Mouse (Mus musculus): ENCODE results near the gene Map3k7.
A peak's percentile ranks its signal among the peaks of the same experiment; 100 is the strongest.
"Not testable (repeated sequence)": the region's sequence is repeated elsewhere in the genome, so short reads cannot be mapped to it uniquely, and the experiment has no call there.

Map3k7 gene

DNA sequence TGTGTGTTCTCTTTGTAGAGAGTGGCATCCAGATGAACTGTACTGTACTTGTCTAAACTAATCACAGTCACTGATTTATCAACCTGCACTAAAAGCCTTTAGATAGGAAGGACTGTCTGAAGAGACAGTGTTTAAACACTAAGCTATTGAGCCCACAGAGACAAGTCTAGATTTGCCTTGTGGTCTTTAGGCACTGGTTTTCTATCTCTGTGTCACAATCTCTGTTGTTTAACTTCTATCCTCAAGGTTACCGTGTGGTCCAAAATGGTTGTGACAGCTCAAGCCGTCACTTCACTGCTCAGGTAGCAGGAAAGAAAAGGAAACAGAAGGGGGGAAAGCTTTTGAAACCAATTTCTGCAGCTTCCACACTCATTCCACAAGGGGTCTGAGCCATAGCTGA, 29.5 kb downstream of the Map3k7 start:
- no peak for DNase-seq (ENCODE audit: low read depth, low spot score)

DNA sequence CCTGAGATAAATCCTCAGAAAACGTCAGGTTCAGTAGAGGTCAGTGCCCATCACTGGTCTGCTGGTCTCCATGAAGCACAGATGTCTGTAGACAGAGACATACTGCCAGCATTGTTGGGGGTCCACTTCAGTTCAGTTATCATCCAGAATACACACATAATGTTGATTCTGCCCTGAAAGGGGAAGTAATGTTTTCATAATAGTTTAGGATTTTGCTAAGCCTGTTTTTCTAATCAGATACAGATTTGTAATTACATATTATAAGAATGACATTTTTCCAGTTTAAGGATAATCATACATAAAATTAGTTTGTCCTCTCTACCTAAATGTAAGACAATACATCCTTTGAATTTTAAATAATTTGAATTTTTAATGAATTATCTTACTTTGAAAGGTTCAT, 30.0 kb downstream of the Map3k7 start:
- no peak for DNase-seq (ENCODE audit: low read depth, low spot score)

DNA sequence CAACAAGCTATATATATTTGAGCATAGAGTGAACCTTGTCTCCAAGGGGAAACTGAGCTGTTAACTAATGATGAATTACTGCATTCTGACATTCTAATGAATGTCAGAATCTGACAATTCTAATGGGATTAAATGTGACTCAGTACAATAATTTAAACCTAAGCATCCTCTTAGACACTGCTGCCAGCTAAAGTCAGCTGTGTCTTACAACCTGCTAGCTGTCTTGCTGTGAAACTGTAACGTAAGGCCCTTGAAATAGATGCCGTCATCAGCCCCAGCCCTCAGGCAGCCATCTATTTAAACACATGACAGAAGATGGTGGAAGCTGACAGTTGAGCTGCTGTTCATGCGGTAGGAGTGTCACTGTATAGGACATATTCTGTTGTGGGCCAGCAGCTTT, 37.6 kb downstream of the Map3k7 start:
- DNase-seq (ENCODE audit: low read depth, low spot score), result no peak

DNA sequence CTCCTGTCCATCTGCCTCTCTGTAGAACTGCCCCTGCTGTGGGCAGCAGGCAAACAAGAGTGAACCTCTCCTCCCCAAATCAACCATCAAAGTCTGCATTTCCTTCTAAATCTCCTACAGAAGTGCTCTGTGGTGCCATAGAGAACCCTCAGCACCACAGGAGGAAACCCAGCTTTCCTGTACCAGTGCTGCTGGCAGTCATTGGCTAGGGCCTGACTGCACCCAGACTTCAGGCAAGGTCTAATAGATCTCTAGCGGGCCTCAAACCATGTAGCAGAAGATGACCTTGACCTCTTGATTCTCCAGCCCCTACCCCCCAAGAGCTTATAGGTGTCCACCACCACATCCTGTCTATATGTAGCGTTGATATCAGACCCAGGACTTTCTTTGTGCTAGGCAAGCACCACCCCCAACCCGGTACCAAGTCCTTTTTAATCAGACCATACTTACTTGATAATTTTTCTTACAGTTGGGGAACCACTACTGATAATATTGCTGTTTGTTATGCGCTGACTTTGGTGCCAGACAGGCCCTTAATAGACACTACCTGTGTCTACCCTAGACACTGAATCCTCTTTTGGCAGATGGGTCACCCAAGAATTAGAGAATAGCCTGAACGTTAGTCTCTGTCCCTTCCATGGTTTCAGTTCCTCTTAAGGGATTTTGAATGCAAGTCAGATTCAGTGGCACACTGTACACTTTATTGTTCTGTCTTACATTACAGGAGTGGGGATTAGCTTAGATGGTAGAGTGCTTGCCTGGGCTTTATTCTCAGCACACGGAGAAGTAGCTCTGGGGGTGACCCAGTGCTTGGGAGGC, 41.1 kb downstream of the Map3k7 start:
- DNase-seq (ENCODE audit: low read depth, low spot score), result no peak

DNA sequence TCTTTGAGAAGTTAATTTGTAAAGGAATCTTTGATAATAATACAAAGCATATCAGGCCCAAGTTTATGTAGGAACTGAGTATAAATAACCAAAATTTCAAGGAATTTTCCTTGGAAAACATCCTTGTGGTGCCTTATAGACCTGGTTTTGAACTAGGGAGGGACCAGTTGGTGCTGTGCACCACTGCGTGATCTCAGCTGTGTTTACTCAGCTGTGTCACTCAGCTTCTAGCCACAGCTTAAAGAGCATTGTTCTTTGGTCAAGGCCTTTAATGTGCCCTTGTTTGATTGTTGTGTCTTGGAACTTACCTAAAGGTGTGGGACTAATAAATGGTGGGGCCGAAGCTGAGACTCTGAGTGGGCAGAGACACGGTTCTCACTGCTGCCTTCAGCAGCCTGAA, 43.3 kb downstream of the Map3k7 start:
- no peak for DNase-seq (ENCODE audit: low read depth, low spot score)

DNA sequence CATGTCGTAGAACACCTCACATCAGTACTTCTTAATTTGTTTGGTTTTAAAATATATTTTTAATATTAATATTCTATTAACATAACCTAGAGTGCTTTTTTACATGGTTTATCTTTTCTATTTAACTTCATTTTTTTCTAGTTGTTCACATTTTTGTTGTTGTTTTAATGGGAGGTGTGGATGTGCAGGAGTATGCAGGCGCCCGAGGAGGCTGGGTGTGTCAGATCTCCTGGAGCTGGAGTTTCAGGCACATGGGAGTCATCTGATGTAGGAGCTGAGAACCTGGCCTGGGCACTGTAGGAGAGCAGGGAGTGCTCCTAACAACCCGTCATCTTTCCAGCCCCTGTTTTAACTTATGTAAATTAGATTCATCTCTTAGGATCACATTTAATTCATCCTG, 44.2 kb downstream of the Map3k7 start:
- DNase-seq (ENCODE audit: low read depth, low spot score), result no peak

DNA sequence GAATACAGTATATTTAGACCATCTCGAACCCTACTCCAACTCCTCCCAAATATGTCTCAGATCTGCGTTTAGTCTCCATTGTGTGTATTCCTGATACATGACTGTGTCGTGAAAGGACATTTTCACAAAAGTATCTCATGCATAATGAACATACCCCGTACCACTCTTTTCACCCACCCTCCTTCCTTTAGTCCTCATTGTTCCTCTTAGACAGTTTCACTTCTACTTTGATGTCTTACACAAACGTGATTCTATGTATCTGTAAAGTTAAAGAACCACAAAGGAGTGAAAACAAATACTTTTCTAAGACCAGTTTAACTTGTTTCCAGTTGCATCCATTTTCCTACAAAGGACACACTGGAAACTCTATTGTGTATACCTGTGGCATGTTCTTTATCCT, 46.9 kb downstream of the Map3k7 start:
- no peak for DNase-seq (ENCODE audit: low read depth, low spot score)

DNA sequence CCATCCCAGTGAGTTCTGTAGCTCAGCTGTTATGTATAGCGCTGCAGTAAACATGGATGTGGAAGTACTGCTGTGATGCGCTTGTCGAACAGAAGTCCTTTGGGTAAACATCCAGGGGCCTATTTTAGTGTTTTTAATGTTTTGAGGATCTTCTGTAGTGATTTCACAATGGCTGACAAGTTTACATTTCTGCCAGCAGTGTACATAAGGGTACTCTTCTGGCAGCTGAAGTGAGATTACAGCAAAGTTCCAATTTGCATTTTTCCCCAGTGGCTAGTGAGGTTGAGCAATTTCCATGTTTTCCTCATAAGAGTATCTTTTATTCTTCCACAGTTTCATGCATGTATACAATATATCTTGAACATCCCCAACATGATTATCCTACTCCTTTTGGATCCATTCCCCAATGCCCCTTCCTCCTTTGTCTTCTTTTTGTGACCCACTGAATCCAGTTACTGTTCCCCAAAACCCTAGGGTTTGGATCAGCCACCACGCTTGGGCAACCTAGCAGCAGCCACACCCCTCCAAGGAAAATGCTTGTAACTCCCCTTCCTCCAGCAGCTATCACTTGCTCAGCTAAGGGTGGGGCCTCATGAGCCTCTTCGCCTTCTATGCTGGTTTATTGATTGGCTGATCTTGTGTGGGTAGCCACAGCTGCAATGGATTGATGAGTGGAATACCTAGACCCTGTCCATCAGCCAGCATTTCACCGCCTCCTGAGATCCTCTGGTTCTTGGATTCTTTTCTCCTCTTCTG, 47.5 kb downstream of the Map3k7 start:
- no peak for DNase-seq (ENCODE audit: low read depth, low spot score)

DNA sequence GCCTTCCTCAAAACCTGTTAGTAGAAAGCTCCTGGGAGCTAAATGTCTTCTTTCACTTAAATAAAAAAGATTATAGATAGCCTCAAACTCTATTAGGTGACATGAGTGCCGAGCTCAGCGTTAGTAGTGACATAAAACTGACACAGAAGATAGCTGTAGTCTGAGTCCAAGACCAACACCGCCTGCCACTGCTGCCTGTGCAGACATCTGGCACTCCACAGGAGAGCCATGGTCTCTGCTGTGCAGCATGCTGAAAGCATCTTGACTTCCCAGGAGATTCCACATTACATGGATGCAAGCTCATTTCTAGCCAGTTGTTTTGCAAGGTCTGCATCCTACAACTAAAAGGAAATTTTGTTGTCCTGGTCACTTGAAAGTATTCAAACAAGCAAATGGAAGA, 57.2 kb downstream of the Map3k7 start:
- DNase-seq (ENCODE audit: low read depth, low spot score), result no peak

DNA sequence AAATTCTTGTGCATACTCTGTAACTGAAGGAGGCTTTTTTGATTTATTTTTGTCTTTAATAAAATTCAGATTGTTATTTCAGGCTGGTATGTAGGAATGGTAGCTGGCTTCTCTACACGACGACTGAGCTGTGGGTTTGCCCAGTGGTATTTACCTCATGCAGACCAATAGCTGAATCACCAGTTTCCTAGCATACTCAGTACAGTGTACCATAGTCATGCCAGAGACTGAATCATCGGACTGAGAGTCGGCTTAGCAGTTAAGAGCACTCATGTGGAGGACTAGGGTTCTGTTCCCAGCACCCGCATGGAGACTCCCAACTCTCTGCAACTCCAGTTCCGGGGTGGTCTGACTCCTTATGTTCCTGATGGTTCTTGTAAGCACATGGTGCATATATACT, 58.4 kb downstream of the Map3k7 start:
- DNase-seq (ENCODE audit: low read depth, low spot score), result no peak

DNA sequence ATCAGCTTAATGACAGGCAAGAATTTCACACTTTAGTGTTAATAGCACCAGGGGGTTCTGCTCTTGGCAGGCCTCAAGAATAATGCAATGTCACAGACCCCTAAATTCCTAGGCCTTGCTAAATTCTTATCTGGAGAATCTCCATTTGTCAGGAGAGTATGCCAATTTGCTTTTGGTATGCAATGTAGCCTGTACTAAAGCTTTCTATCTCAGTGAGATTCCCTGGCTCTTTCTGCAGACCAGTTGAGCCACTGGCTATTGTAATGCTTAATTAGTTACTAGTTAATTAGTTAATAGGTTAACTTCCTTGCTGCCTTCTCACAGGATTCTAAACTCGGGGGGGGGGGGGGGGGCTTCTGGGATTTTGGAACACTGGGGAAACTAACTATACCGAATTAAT, 60.3 kb downstream of the Map3k7 start:
- not testable (repeated sequence) for DNase-seq (ENCODE audit: low read depth, low spot score)

DNA sequence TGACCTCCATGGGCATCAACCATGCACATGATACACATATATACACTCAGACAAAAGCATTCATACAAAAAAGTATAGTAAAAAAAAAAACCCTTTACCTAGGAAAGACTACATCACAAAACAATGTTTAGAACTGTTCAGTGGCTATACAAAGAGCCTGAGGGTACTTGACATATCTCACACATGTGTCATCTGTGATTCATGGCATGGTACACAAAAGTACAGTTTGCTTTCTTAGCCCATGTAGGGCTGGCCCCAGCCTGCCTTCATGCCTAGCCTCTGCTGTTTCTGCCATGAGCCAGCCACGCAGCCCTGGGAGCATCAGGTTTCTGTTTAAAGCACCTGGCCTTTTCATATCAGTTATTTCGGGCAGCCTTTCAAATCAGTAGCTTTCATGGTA, 61.2 kb downstream of the Map3k7 start:
- DNase-seq (ENCODE audit: low read depth, low spot score), result no peak

DNA sequence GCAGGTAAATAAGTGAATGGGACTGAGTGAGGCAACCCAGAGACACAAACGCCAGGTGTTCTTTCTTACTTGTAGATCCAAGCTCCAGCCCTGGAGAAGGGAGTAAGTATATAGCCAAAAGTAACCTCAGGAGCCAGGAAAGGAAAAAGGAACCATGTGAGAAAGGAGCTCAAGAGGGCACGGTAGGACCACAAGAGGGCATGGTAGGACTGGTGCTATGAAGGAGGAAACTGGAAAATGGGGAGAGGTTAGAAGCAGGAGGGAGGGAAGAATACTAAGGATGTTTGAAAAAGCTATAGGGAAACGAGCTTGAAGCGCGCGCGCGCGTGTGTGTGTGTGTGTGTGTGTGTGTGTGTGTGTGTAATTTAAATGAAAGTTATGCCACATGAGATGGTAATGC, 63.2 kb downstream of the Map3k7 start:
- DNase-seq (ENCODE audit: low read depth, low spot score), result no peak

DNA sequence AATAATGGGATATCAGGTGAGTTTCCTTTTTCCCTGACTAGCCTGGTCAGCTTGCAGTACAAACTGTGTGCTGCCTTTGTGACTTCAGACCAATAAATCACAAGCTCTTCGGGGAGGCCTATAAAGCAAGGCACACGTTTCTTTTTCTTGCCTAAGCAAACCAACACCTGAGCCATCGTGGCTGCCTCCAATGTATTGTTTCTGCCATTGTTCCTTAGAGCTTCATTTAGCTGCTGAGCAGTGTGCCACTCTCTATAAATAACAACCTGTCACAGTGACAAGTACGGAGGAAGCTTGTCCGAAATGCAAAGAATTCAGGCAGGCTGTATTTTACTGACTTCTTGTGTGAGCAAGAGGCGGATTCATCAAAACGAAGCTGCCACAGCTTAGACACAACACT, 73.4 kb downstream of the Map3k7 start:
- DNase-seq (ENCODE audit: low read depth, low spot score), result no peak

DNA sequence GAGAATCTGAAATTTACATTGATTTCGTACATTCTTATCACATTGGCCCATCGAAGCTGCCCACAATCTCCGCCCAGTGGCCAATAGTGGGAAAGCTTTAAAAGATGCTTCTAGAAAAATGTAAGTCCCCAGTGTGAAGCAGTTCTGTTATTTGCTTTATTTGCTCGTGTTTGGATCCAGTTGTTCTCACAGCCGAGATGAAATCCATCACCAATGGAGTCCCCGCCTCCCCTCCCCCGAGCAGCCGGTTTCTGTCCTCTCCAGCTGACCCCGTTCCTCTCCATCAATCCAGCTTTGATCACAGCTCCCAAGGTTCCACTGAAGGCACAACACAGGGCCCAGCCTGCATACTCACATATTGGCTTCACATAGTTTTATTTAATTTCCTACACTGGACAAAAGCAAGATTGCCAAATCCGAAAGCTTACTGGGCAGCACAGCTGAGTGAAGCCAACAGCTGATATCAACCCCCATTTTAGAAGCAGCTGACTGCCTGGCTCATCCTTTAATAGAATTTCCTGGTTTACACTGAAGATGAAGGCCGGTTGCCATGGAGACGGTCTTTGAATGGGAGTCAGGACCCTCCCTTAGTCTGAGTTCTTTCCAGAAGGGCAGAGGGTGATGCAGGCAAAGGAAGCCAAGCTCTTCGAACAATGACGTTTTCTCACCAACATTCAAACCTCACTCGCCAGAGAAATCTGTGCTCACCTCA, 78.0 kb downstream of the Map3k7 start:
- no peak for DNase-seq (ENCODE audit: low read depth, low spot score)

DNA sequence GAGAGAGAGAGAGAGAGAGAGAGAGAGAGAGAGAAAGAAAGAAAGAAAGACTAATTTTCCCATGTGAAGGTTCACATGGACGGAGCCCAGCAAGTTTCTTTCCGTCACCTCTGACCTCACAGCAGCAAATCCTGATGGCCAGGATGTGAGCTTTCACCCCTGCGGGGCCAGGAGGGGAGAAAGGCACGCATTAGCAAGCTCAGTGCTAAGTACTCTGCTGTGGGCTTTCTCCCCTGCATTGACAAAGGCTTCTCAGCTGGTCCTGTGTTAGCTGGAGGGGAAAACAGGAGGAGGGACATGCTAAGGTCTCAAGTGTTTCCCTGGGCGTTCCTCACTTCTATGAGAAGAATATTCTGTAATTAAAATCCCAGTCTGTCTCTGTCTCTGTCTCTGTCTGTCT, 81.3 kb downstream of the Map3k7 start:
- no peak for DNase-seq (ENCODE audit: low read depth, low spot score)

DNA sequence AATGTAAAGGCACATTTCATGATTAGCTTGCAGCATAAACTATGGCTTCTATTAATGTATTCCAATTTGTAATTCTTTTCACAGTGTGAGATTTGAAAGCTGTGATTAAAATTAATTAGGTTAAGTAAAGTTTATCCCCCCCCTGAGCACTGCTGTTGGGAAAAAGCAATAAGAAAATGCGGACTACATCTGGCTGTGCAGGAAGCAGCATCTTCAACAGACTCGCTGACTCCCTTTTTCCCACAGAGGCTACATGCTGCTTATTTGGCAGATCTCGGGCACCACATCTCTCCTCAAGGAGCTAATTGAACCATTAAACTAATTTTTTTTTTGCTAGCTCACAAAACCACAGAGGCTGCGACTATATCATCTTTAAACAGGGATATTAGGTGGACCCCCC, 85.9 kb downstream of the Map3k7 start:
- no peak for DNase-seq (ENCODE audit: low read depth, low spot score)

DNA sequence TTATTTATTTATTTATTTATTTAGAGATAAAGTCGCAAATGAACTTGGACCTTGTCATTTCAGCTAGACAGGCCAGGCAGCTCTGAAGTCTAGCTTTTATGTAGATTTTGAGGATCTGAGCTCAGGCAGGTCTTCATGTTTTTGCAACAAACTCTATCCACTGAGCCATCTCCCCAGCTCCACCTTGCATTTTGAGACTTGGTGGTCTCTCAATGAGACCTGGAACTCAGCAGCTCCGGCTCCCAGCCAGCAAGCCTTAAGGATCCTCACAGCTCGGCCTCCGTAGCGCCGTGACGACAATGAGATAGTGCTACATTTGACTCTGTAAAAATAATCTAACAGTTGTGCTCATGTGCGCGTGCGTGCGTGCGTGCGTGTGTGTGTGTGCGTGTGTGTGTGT, 89.3 kb downstream of the Map3k7 start:
- DNase-seq (ENCODE audit: low read depth, low spot score), result no peak

DNA sequence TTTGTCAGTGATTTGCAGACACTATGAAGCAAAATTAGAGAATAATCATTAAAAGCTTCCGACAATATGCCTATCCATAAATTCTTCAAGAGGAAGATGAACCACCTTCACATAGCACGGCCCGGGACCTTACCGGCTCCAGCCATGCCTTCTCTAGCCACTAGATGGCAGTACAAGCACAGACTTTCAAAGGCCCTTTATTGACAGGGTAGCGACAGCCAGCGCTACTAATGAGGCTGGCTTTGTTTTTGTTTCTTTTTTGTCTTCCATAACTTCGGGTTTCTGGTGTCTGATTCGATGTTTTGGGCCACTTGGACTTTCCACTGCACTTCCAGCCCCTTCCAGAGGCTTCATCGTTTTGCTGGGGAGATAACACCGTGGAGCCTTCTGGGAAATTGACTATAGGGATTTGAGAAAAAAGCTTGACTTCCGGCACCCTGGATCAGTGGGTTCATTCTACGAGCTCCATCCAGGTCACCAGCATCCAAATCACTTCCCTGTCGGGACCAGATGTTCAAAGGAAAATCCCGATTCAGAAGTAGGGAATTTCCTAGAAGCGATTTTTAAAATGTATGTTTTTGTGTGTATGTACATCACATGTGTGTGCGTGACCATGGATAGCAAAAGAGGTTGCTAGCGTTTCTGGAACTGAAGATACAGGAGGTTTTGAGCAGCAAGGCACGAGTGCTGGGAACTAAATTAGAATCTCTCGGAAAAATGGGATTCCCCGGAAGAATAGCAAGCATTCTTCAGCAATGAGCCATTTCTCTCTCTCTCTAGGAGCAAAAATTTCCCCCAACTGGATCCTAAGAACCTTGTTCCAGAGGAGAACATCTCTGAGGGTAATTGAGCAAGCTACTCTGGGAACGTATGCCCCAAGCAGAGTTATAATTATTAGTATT, 91.5 kb downstream of the Map3k7 start:
- DNase-seq (ENCODE audit: low read depth, low spot score), result peak; percentile 66

DNA sequence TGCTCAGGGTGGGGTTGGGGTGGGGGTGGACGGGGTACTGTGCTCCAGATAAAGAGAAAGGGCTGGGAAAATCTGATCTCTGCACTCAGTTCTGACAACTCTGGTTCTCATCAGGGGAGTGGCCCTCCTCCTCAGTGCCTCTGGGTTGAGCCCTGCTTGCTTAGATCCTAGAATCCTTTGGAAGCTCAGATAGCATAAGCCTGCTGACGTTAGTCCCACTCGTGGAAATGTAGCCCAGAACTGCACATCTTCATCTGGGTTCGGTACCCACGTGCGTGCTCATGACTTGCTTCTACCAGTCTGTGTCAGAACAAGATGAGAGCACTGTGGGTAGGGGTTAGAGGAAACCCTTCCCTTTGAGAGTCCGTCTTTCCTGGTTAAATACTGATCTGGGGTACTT, 92.5 kb downstream of the Map3k7 start:
- DNase-seq (ENCODE audit: low read depth, low spot score), result no peak

DNA sequence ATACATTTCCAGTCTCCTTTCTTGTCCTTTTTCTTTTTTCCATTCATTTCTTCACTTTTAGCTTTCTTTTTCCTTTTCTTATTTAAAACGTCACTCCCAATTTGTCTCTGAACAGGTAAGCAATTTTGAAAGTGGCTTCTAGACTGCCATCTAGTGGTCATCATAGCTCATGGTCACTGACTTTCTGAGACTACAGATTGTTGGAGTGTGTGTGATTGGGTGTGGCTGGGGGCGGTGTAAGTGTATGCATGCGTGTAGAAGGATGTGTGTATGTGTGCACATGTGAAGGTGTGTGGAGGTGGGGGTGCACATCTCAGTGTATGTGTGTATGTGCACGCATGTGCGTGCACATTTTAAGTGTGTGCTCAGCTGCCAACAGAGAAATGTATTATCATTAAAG, 93.2 kb downstream of the Map3k7 start:
- DNase-seq (ENCODE audit: low read depth, low spot score), result no peak

DNA sequence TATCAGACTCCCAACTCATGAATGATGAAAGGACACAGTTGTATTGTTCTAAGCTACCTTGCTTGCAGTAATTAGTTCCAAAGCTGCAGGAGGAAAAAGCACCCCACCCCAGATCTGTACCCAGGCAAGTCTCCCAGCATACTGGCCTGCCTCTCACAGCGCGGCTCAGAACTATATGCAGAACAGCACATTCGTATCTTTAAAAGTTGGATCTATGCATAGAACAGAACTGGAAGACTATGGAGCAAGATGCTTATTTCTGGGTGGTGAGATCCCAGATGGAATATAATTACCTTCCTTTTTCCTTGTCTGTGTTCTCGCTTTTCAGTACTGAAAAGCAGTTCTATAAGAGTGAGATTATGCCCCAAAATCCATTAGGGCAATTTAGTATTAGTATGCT, 96.8 kb downstream of the Map3k7 start:
- no peak for DNase-seq (ENCODE audit: low read depth, low spot score)

Measured in telencephalon, adult 2 months (tissue).